Mouse (Mus musculus): ENCODE measurements at regions not wholly inside any gene's neighbourhood (a gene's known extent, or its start where the extent isn't known, plus 50 kb on each side); places are given as distances from the start of the nearest gene placed in this dataset.

GRCm38 (mm10) chr7:137628266-137628665 lies 190.9 kb downstream of the Glrx3 start:
- no peak for TF ChIP-seq POLR2A (IDR thresholded peaks at IDR 0.05; ENCODE audit: low read depth, low read length)
- no peak for TF ChIP-seq CTCF (IDR thresholded peaks at IDR 0.05; ENCODE audit: extremely low read depth, insufficient read depth, insufficient read length, insufficient replicate concordance)
- Histone ChIP-seq H3K4me1 (ENCODE audit: control insufficient read depth, insufficient read depth, insufficient read length) (no peaks in the 10 kb centered on the region), H3K4me3 (ENCODE audit: extremely low read depth, insufficient read depth, insufficient read length) (no peak overlapping the region), H3K36me3 (ENCODE audit: control insufficient read depth, insufficient read depth, low read length) (no peaks in the 10 kb centered on the region), H3K27me3 (ENCODE audit: control insufficient read depth, insufficient read depth, low read length) (no peaks in the 10 kb centered on the region), H3K27ac (ENCODE audit: insufficient read depth, low read length) (no peak overlapping the region)
- DNase-seq (ENCODE audit: low read depth in 1 of 2, low spot score in 2 of 2): no peak
- WGBS: 91% methylated on average over 3 of the region's 3 CpGs

- no peaks in the 10 kb centered on the region for H3K27me3 ChIP-seq (ENCODE audit: control insufficient read depth, insufficient read depth, low read length)
- TF ChIP-seq POLR2A (IDR thresholded peaks at IDR 0.05; ENCODE audit: low read depth, low read length) (no peak), CTCF (IDR thresholded peaks at IDR 0.05; ENCODE audit: extremely low read depth, insufficient read depth, insufficient read length, insufficient replicate concordance) (no peak)
- 93% methylated on average over 5 of the region's 5 CpGs for WGBS
- H3K27ac ChIP-seq (ENCODE audit: insufficient read depth, low read length): no peak overlapping the region
- no peak overlapping the region for H3K4me3 ChIP-seq (ENCODE audit: extremely low read depth, insufficient read depth, insufficient read length)
- H3K4me1 ChIP-seq (ENCODE audit: control insufficient read depth, insufficient read depth, insufficient read length): no peaks in the 10 kb centered on the region
- H3K36me3 ChIP-seq (ENCODE audit: control insufficient read depth, insufficient read depth, low read length): no peaks in the 10 kb centered on the region
- DNase-seq (ENCODE audit: low read depth in 1 of 2, low spot score in 2 of 2): no peak
Observed at GRCm38 (mm10) chr7:137629540-137629939, 192.1 kb downstream of the Glrx3 start.

GRCm38 (mm10) chr7:137648621-137649020 lies 211.2 kb downstream of the Glrx3 start:
- H3K36me3 ChIP-seq (ENCODE audit: control insufficient read depth, insufficient read depth, low read length): no peaks in the 10 kb centered on the region
- H3K27ac ChIP-seq (ENCODE audit: insufficient read depth, low read length): no peak overlapping the region
- WGBS: 83% methylated on average over 6 of the region's 6 CpGs
- H3K27me3 ChIP-seq (ENCODE audit: control insufficient read depth, insufficient read depth, low read length): no peaks in the 10 kb centered on the region
- TF ChIP-seq CTCF (IDR thresholded peaks at IDR 0.05; ENCODE audit: extremely low read depth, insufficient read depth, insufficient read length, insufficient replicate concordance) (no peak), POLR2A (IDR thresholded peaks at IDR 0.05; ENCODE audit: low read depth, low read length) (no peak)
- H3K4me3 ChIP-seq (ENCODE audit: extremely low read depth, insufficient read depth, insufficient read length): no peak overlapping the region
- no peaks in the 10 kb centered on the region for H3K4me1 ChIP-seq (ENCODE audit: control insufficient read depth, insufficient read depth, insufficient read length)
- DNase-seq (ENCODE audit: low read depth in 1 of 2, low spot score in 2 of 2): no peak

DNA sequence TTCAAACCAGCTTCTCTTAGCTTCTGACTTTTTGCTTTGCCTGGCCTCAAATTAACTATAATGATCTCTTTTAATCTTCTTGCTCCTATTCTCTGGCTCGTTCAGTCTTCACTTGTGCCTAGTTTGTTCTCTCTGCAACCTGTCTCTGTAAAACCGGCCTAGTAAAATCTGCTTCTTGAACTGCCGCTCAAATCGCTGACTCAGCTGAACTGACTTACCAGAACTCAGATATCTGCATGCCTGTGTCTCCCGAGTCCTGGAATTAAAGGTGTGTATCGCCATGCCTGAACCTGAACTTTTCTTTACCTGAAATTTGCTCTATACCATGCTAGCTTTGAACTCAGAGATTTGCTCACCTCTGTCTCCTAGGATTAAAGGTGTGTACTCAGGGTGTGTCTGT lies 212.2 kb downstream of the Glrx3 start:
- no peak for TF ChIP-seq POLR2A (IDR thresholded peaks at IDR 0.05; ENCODE audit: low read depth, low read length)
- no peak for TF ChIP-seq CTCF (IDR thresholded peaks at IDR 0.05; ENCODE audit: extremely low read depth, insufficient read depth, insufficient read length, insufficient replicate concordance)
- Histone ChIP-seq H3K27ac (ENCODE audit: insufficient read depth, low read length) (no peak overlapping the region), H3K4me1 (ENCODE audit: control insufficient read depth, insufficient read depth, insufficient read length) (no peaks in the 10 kb centered on the region), H3K27me3 (ENCODE audit: control insufficient read depth, insufficient read depth, low read length) (no peaks in the 10 kb centered on the region), H3K4me3 (ENCODE audit: extremely low read depth, insufficient read depth, insufficient read length) (no peak overlapping the region), H3K36me3 (ENCODE audit: control insufficient read depth, insufficient read depth, low read length) (no peaks in the 10 kb centered on the region)
- DNase-seq (ENCODE audit: low read depth in 1 of 2, low spot score in 2 of 2): no peak
- WGBS: 89% methylated on average over 6 of the region's 6 CpGs

GRCm38 (mm10) chr7:137653837-137654236 lies 216.4 kb downstream of the Glrx3 start:
- Histone ChIP-seq H3K4me3 (ENCODE audit: extremely low read depth, insufficient read depth, insufficient read length) (no peak overlapping the region), H3K27me3 (ENCODE audit: control insufficient read depth, insufficient read depth, low read length) (no peaks in the 10 kb centered on the region), H3K27ac (ENCODE audit: insufficient read depth, low read length) (no peak overlapping the region), H3K4me1 (ENCODE audit: control insufficient read depth, insufficient read depth, insufficient read length) (no peaks in the 10 kb centered on the region), H3K36me3 (ENCODE audit: control insufficient read depth, insufficient read depth, low read length) (no peaks in the 10 kb centered on the region)
- TF ChIP-seq CTCF (IDR thresholded peaks at IDR 0.05; ENCODE audit: extremely low read depth, insufficient read depth, insufficient read length, insufficient replicate concordance): no peak
- TF ChIP-seq POLR2A (IDR thresholded peaks at IDR 0.05; ENCODE audit: low read depth, low read length): no peak
- no peak for DNase-seq (ENCODE audit: low read depth in 1 of 2, low spot score in 2 of 2)
- 87% methylated on average over 4 of the region's 4 CpGs for WGBS

DNA sequence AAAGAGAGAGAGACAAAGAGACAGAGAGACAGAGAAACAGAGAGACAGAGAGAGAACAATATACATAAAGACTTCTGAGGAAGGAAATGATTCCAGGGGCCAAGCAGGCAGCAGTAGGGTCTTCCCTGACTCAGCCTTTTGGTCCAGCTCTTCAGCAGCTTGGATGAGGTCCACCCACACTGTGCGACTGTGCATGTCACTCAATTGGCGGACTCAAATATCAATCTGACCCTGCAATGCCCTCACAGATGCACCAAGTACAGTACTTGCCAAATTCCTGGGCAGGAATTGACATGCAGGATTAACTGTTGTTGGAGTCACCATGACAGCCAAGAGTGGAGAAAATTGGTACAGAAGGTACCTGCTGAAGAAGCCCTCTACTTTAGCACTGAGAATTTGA lies 229.8 kb downstream of the Glrx3 start:
- DNase-seq (ENCODE audit: low read depth in 1 of 2, low spot score in 2 of 2): no peak
- Histone ChIP-seq H3K27ac (ENCODE audit: insufficient read depth, low read length) (no peak overlapping the region), H3K36me3 (ENCODE audit: control insufficient read depth, insufficient read depth, low read length) (no peaks in the 10 kb centered on the region), H3K27me3 (ENCODE audit: control insufficient read depth, insufficient read depth, low read length) (no peaks in the 10 kb centered on the region), H3K4me1 (ENCODE audit: control insufficient read depth, insufficient read depth, insufficient read length) (no peaks in the 10 kb centered on the region), H3K4me3 (ENCODE audit: extremely low read depth, insufficient read depth, insufficient read length) (no peak overlapping the region)
- WGBS: 89% methylated on average over 2 of the region's 2 CpGs
- TF ChIP-seq POLR2A (IDR thresholded peaks at IDR 0.05; ENCODE audit: low read depth, low read length) (no peak), CTCF (IDR thresholded peaks at IDR 0.05; ENCODE audit: extremely low read depth, insufficient read depth, insufficient read length, insufficient replicate concordance) (no peak)

DNA sequence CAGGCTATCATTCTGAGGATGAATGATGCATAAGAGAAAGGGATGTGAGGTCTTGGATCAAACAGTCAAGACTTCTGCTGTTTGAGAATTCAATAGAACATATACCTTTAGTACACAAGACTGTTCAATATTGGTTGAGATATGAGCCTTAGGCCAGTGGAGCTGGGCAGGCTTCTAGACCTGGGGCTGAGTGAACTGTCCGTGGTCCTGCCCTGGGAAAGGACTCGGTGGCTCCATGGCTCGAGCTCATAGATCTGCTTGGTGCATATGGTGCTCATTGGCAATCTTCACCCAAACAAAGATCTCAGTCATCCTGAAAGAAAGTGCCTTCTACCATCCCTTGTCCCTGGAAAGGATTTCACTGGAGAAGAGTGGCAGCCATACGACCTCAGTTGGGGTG lies 233.7 kb downstream of the Glrx3 start:
- no peaks in the 10 kb centered on the region for H3K36me3 ChIP-seq (ENCODE audit: control insufficient read depth, insufficient read depth, low read length)
- H3K4me3 ChIP-seq (ENCODE audit: extremely low read depth, insufficient read depth, insufficient read length): no peak overlapping the region
- H3K27ac ChIP-seq (ENCODE audit: insufficient read depth, low read length): no peak overlapping the region
- H3K4me1 ChIP-seq (ENCODE audit: control insufficient read depth, insufficient read depth, insufficient read length): no peaks in the 10 kb centered on the region
- WGBS: 54% methylated on average over 4 of the region's 4 CpGs
- no peak for DNase-seq (ENCODE audit: low read depth in 1 of 2, low spot score in 2 of 2)
- no peaks in the 10 kb centered on the region for H3K27me3 ChIP-seq (ENCODE audit: control insufficient read depth, insufficient read depth, low read length)
- no peak for TF ChIP-seq POLR2A (IDR thresholded peaks at IDR 0.05; ENCODE audit: low read depth, low read length)
- no peak for TF ChIP-seq CTCF (IDR thresholded peaks at IDR 0.05; ENCODE audit: extremely low read depth, insufficient read depth, insufficient read length, insufficient replicate concordance)
